Mouse (Mus musculus) C2C12 (cell line): ENCODE measurements around the gene Secisbp2l. TPM values are rescaled to one million over a fixed set of nuclear protein-coding genes. Genes with fewer than 3 reads are reported as not detected.
A peak's percentile ranks its signal among the peaks of the same experiment; 100 is the strongest.

ENCODE experiments used
- H3K27me3 ChIP-seq: one replicate; pipeline ENCODE4 v1.6.1; 2011; ENCODE audit not compliant: control insufficient read depth, insufficient read depth, insufficient read length
- H3K36me3 ChIP-seq: one replicate; pipeline ENCODE4 v1.6.1; 2011; ENCODE audit not compliant: control insufficient read depth, insufficient read depth
- H3K4me3 ChIP-seq: one replicate; pipeline ENCODE4 v1.5.1; 2011; ENCODE audit warnings: mild to moderate bottlenecking, control low read depth; ENCODE audit not compliant: poor library complexity, insufficient read depth, severe bottlenecking
- H3K79me2 ChIP-seq: one replicate; pipeline ENCODE4 v1.6.1; 2011; ENCODE audit not compliant: control insufficient read depth, insufficient read depth
- H3K79me3 ChIP-seq: one replicate; pipeline ENCODE4 v1.6.1; 2011; ENCODE audit warnings: low read depth, control low read depth
- H3ac ChIP-seq: one replicate; pipeline ENCODE3; 2011; ENCODE audit warnings: low read depth; ENCODE audit not compliant: control insufficient read depth, insufficient read length
- CEBPB ChIP-seq: IDR thresholded peaks from one replicate; pipeline ENCODE4 v1.6.1; 2011; ENCODE audit warnings: low read depth, mild to moderate bottlenecking, control low read depth, moderate library complexity
- CTCF ChIP-seq: IDR thresholded peaks from one replicate; pipeline ENCODE4 v1.5.1; 2011; ENCODE audit not compliant: control insufficient read depth, insufficient read depth, insufficient read length
- FOSL1 ChIP-seq: IDR thresholded peaks from one replicate; pipeline ENCODE4 v1.8.0; 2011; ENCODE audit warnings: mild to moderate bottlenecking, low read length; ENCODE audit not compliant: poor library complexity, insufficient read depth, severe bottlenecking
- MAX ChIP-seq: IDR thresholded peaks from one replicate; pipeline ENCODE4 v1.6.1; 2011; ENCODE audit warnings: mild to moderate bottlenecking, control low read depth
- MYOD1 ChIP-seq: IDR thresholded peaks from one replicate; pipeline ENCODE4 v1.6.1; 2011; ENCODE audit warnings: low read depth; ENCODE audit not compliant: control insufficient read depth, insufficient read length
- MYOG ChIP-seq: IDR thresholded peaks from one replicate; pipeline ENCODE4 v1.6.1; 2011; ENCODE audit not compliant: control insufficient read depth, insufficient read length; ENCODE audit errors: extremely low read depth
- USF1 ChIP-seq: IDR thresholded peaks from one replicate; pipeline ENCODE4 v1.6.1; 2011; ENCODE audit warnings: low read depth, mild to moderate bottlenecking, control low read depth, moderate library complexity
- polyA plus RNA-seq: library from polyadenylated mRNA; unstranded; fragments of >200 nt; fragmentation: generic; extraction: Trizol; gene quantifications from one replicate; pipeline ENCODE4 v1.2.1, GENCODE M21; 2012; ENCODE audit warnings: missing spikeins

Secisbp2l gene
- polyA plus RNA-seq, 1 experiment = 5.7 TPM

DNA sequence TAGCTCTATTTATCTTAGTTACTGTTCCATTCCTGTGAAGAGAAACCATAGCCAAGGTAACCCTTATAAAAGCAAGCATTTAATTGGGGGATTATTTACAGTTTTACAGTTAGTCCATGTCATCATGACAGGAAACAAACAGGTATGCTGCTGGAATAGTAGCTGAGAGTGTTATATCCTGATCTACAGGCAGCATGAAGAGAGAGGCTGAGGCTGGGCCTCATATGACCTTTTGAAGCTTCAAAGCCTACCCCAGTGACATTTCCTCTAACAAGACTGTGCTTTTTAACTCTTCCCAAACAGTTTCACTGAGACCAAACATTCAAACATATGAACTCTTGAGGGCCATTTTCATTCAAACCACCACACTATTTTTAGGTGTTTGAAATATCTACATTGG is 15.2 kb upstream of the Secisbp2l start:
- Histone ChIP-seq H3K79me2 (no peaks in the 10 kb centered on the region), H3K4me3 (no peak overlapping the region), H3K36me3 (no peaks in the 10 kb centered on the region), H3ac (no peak overlapping the region), H3K27me3 (no peaks in the 10 kb centered on the region), H3K79me3 (no peaks in the 10 kb centered on the region)
- TF ChIP-seq CTCF = no peak
- TF ChIP-seq MYOG = no peak
- TF ChIP-seq MYOD1 = no peak
- no peak for TF ChIP-seq CEBPB
- TF ChIP-seq FOSL1 = no peak
- no peak for TF ChIP-seq MAX
- no peak for TF ChIP-seq USF1

DNA sequence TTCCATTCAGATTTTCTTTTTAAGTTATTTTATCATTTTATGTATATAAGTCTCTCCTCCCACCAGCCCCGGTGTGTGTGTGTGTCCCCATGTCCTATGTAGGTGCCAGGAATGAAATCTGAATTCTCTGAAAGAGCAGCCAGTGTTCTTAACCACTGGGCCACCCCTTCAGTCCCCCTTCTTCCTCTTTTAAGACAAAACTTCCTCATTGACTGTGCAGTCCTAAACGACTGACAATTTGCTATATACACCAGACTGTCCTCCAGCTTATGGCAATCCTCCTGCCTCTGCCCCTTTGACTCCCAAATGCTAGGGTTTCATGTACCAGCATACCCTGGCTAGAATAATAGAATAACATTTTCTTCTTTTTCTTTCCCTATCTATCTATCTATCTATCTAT is 12.4 kb upstream of the Secisbp2l start:
- no peaks in the 10 kb centered on the region for H3K79me3 ChIP-seq
- TF ChIP-seq MYOD1 = no peak
- TF ChIP-seq FOSL1 = no peak
- TF ChIP-seq CTCF = no peak
- TF ChIP-seq CEBPB = no peak
- no peak for TF ChIP-seq USF1
- no peak for TF ChIP-seq MAX
- no peak for TF ChIP-seq MYOG
- H3ac ChIP-seq = no peak overlapping the region
- no peaks in the 10 kb centered on the region for H3K36me3 ChIP-seq
- H3K4me3 ChIP-seq = no peak overlapping the region
- no peaks in the 10 kb centered on the region for H3K27me3 ChIP-seq
- H3K79me2 ChIP-seq = no peaks in the 10 kb centered on the region

- Histone ChIP-seq H3K27me3 (no peaks in the 10 kb centered on the region), H3K79me2 (no peaks in the 10 kb centered on the region), H3ac (no peak overlapping the region), H3K36me3 (no peaks in the 10 kb centered on the region), H3K4me3 (no peak overlapping the region), H3K79me3 (no peaks in the 10 kb centered on the region)
- TF ChIP-seq MAX (no peak), CEBPB (no peak)
These were observed 11.5 kb upstream of the Secisbp2l start for GRCm38 (mm10) chr2:125794166-125794565.

GRCm38 (mm10) chr2:125792879-125793261 is 10.2 kb upstream of the Secisbp2l start:
- H3K36me3 ChIP-seq = no peaks in the 10 kb centered on the region
- H3ac ChIP-seq = no peak overlapping the region
- no peaks in the 10 kb centered on the region for H3K79me2 ChIP-seq
- no peak overlapping the region for H3K4me3 ChIP-seq
- H3K79me3 ChIP-seq = no peaks in the 10 kb centered on the region
- H3K27me3 ChIP-seq = no peaks in the 10 kb centered on the region
- TF ChIP-seq MAX = no peak
- TF ChIP-seq MYOG = no peak
- TF ChIP-seq CEBPB = peak; percentile 91

- H3ac ChIP-seq = no peak overlapping the region
- no peaks in the 10 kb centered on the region for H3K36me3 ChIP-seq
- H3K79me2 ChIP-seq = no peaks in the 10 kb centered on the region
- no peak overlapping the region for H3K4me3 ChIP-seq
- no peaks in the 10 kb centered on the region for H3K27me3 ChIP-seq
- H3K79me3 ChIP-seq = no peaks in the 10 kb centered on the region
- TF ChIP-seq MYOD1 (no peak), FOSL1 (no peak), CEBPB (peak; percentile 48), MAX (no peak), CTCF (no peak)
These were observed 9.6 kb upstream of the Secisbp2l start for GRCm38 (mm10) chr2:125792144-125792878.

- Histone ChIP-seq H3K36me3 (no peaks in the 10 kb centered on the region), H3K4me3 (no peak overlapping the region), H3K79me3 (no peaks in the 10 kb centered on the region), H3K27me3 (no peaks in the 10 kb centered on the region), H3ac (no peak overlapping the region), H3K79me2 (no peaks in the 10 kb centered on the region)
- TF ChIP-seq CEBPB (no peak), MAX (no peak), FOSL1 (no peak), MYOD1 (no peak), CTCF (no peak), USF1 (no peak)
These were observed 8.8 kb upstream of the Secisbp2l start for GRCm38 (mm10) chr2:125791485-125791885.
